Mouse (Mus musculus): Measurements from ENCODE around the gene Nrip1. TPM values are rescaled to one million over a fixed set of nuclear protein-coding genes. Genes with fewer than 3 reads are reported as not detected.

The Nrip1 gene
- total RNA-seq, 2 experiments from 2014 or later, result 45.2 to 64.7 TPM

DNA sequence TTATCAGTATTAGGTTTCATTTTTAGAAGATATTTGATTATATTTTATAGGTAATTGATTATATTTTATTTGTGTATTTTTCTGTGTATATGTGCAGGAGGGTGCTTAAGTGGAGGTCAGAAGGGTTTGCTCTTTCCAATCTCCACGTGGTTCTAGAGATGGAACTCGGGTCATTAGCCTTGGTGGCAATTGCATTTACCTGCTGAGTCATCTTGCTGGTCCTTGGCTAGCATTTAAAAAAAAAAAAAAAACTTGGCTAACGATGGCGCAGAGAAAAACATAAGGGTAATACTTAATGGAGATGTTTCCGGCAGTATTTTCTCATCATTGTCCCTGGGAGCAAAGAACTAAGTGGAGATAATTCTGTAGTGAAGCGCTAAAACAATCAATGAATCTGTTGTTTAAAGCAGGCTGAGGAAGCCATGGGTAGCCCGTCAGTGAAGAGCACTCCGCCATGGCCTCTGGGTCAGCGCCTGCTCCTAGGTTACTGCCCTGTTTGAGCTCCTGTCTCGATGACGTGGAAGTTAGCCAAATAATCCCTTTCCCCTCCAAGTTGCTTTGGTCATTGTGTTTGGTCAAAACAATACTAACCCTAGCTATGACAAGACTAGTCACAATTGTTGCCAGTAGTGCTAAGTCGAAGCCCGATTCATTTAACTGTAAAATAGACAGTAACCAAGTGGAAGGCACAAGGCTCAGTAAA is 25.8 kb downstream of the Nrip1 start:
- DNase-seq, result no peak

DNA sequence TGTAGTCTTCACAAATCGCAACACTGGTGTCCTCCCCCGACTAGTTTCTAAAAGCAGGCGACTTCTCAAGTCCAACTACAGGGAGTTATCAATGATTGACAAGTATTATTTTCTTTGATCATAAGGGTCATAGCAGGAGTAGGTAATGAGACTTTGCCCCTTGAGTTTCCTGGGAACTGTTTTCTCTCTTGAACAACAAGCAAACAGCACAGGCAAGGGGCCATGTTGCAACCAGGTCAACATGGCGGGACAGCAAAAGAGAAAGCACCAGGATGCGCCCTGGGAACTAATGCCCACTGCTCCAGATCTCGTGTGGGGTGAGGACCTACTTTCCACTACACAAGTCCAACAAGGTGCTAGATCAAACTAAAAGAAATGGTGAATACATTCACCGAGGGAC is 27.3 kb downstream of the Nrip1 start:
- DNase-seq, result no peak

DNA sequence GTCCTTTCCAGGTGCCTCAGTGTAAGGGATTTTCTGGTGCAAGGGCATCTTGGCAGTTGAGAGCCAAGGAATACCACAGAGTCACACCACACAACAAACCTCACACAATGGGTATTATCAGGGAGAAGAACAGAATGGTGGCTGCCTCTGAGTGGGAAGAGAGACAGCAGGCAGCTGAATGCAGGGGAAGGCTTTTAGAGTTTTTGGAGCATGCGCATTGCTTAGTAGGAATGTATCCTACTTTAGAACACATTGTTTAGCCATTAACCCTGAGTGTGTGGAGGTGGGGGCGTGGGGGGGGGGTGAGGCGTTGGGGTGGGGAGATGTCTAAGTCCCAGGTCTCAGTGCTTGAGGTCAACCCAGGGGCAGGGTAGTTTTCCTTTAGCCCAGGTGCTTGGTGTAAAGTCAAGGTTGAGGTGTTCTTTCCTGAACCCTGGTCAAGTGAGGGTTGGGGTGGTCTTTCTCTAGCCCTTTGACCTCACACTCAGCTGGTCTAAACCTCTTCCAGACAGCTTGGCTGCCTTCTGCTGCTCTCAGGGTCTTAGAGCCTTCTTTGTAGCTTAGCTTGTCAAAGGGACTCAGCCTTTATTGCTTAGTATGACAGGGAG is 28.8 kb downstream of the Nrip1 start:
- no peak for DNase-seq

DNA sequence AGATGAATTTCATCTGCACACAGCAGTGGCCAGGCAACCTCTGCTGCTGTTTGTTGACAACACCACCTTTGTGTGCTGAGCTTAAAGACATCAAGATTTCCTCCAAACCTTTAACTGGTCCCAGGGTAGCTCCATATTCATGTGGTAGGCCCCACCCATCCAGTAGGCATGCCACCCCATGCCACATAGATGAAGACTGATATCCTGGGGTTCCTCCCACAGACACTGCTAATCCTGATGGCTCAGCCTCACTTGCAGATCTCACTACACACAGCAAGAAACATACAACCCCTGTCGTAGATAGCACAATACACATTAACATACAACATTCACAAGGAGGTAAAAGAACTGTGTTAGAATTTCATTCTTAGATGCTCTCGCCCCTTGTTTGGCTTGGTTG is 29.6 kb downstream of the Nrip1 start:
- no peak for DNase-seq

- DNase-seq, result no peak
Observed at GRCm38 (mm10) chr16:76341636-76342035, 32.0 kb downstream of the Nrip1 start.

- DNase-seq, result no peak
Observed at GRCm38 (mm10) chr16:76339256-76339655, 34.4 kb downstream of the Nrip1 start.

- DNase-seq, result no peak
Observed at GRCm38 (mm10) chr16:76337351-76337750, 36.3 kb downstream of the Nrip1 start.

GRCm38 (mm10) chr16:76336932-76337331 is 36.7 kb downstream of the Nrip1 start:
- no peak for DNase-seq

DNA sequence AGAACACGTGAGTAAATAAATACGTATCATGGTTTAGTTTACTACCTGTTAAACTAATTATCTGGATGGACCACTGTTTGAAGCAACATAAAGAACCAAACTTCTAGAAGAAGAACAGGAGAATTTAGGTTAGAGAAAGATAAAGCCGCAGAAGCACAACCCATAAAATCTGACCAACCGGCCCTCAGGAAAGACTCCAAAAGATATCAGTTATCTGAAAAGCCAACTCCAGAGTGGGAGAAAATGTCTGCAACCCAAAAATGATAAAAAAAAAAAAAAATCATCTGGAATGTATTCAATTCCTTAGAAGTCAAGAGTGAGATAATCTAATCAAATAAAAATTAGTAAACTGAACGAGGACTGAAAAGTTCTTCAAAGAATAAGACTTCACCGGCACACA is 37.7 kb downstream of the Nrip1 start:
- no peak for DNase-seq

- DNase-seq, result no peak
Observed at GRCm38 (mm10) chr16:76332127-76332526, 41.5 kb downstream of the Nrip1 start.

DNA sequence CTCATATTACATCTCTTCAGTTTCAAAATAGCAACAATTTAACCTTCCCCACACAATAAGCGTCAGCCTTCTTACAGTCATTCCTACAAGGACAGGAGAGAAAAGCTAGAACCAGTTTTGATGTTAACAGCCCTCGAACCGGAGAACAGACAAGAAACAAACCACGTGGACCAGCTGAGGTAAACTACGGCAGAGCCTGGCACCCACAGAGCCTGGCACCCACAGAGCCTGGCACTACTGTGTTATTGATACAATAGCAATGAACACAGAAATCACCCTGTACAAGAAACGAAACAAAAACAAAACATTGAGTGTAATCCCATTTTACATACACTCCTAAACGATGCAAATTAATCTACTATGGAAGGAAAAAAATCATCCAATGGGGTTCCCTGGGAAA is 42.4 kb downstream of the Nrip1 start:
- no peak for DNase-seq

DNA sequence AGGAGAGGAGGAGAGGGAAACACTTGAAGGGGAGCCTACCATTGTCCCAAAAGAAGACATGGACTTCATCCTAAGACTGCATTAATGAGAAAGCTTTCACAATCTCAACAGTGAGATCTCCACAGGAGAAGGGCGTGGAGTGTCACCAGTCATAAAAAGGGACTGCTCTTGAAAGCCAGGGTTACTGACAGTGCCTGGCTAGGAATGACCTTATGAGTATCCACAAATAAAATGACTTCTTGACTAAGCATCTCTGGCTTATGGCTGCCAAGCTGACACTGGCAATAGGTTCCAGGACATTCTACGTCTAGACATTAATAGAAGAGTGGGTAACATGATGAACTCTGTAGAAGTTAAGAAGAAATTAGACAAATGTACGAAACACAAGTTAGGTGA is 48.3 kb downstream of the Nrip1 start:
- DNase-seq, result no peak

DNA sequence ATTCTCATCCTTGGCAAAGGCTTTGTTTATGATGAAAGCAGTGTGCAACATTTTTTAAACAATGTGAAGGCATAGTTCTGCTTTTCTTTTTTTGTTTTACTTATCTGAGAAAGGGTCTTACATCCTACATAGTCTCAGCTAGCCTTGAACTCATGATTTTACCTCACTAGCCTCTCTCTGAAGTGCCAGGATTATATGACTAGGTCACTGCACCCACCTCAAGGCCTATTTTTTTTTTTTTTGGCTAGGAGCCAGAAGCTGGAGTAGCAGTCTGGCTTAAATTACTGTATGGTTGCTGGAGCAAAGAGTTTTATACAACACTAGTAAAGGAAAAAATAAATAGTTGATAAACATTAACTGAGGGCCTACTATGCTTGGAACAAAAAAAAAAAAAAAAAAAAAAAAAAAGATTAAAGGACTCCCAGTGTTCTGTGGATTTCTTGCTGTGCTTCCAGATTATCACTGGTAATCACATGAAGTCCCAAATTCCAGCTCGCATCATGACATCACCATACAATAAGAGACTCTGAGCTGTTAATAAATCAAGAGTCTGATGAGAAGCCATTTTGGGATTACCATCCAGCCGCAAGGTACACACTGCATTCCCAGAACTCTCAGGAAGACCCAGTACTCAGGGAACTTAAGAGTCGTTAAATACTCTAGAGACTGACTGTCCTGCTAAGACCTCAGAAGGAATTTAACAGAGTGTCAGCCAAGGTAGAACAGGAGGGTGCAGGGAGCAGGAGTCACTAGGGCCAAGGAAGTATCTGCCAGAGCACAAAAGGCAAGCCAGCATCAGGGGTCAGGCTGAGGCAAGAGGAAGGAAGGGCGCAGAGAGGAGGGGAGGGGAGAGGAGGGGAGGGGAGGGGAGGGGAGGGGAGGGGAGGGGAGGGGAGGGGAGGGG is 49.0 kb downstream of the Nrip1 start:
- no peak for DNase-seq

DNA sequence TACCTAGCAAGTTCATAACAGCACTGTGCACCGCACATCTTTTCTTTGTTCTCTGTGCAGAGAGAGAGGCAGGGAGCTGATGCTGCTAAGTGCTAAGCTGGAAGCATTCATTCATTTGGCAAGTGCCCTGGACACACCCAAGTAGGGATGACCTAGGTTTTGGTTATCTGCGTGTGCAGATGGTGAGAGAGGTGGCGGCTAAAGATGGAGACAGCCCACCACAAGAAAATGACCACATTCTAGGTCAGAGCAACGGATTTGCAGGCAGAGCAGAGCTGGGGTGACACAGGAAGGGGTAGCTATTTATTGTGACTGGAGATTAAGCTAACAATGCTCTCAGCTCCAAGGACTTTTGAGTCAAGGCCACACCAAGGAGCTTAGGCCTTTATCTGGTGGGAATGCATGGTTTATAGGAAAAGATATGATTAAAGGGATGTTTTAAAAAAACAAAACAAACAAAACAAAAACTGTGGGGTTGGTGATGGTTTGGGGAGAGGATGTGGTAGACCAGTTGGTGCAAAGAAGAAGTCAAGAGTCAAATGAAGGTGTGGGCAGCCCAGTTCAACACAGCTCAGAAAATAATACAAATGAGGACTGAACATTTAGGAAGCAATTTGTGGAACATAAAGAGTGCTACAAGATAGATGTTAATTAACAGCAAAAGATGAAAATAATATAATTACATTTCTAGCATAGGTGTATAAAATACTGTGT is 49.9 kb downstream of the Nrip1 start:
- DNase-seq, result no peak

GRCm38 (mm10) chr16:76323141-76323540 is 50.5 kb downstream of the Nrip1 start:
- DNase-seq, result no peak

GRCm38 (mm10) chr16:76321527-76322165 is 52.0 kb downstream of the Nrip1 start:
- DNase-seq, result peak; percentile 72

GRCm38 (mm10) chr16:76320118-76320473 is 53.5 kb downstream of the Nrip1 start:
- DNase-seq, result no peak

DNA sequence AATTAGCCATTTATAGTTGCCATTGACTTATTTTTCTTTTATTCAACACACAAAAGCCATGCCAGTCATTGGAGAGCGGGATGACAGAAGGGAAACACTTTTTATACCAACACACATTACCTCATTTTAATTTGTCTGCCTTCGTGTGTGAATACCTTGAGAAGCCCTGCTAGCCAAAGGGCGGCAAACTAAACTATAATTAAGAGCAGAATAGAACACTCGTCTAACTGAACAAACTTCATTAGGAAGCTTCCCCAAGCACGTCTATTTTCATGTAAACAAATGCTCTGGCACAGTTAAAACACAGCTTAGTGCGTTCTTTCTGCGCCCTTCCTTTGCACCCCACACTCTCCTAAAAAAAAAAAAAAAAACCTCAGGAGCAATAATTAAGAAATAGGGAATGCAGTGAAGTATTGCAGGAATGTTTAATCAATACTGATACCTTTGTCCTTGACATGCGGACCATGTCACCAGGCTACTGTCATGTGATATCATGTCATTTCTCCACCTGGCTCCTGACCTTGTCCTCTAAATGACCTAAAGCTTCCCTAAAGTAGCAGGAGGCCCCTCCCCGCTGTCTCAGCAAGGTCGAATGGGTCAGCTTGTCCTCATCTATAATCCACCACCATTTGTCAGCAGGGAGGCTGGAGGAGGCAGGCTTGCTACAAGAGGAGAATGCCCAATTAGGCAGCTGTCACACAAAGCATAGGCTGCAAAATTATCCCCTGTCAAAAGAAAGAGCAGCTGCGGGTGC is 54.1 kb downstream of the Nrip1 start:
- peak; percentile 56 for DNase-seq

GRCm38 (mm10) chr16:76318331-76318922 is 55.2 kb downstream of the Nrip1 start:
- no peak for DNase-seq

- no peak for DNase-seq
Observed at GRCm38 (mm10) chr16:76316940-76317822, 56.4 kb downstream of the Nrip1 start.

Data from adrenal gland, postnatal 10 days (tissue).